Comparison of ENCODE assay signal across 22 mouse cellular contexts in genomic region chr10:86781641-86782040, GRCm38 (mm10). TPM values are rescaled to one million over a fixed set of nuclear protein-coding genes. Genes with fewer than 3 reads are reported as not detected.
DNase-seq lines count a peak whose midpoint lies in the region; ATAC-seq lines count a peak whose summit lies in the region.
"Had no signal": no experiment of that assay in that cellular context is flagged by ENCODE, and none has a peak within 500 bp of the region (broad histone marks: within the 10 kb centered on the region; RNA-seq: fewer than 3 reads in every experiment).

No protein-coding gene starts in this region.

- H3K36me3 ChIP-seq in heart, embryonic 16.5 days (ENCODE audit: control insufficient read depth, insufficient read depth): no peaks in the 10 kb centered on the region
- H3K36me3 ChIP-seq in neural tube, embryonic 13.5 days: no peaks in the 10 kb centered on the region

- 0 out of 2 replicates have a peak overlapping the region, but pooled peaks have one; percentile 25 for H3K4me2 ChIP-seq in heart, embryonic 16.5 days (ENCODE audit: low read depth, low read length)
- H3K4me2 ChIP-seq in neural tube, embryonic 13.5 days: peak overlapping the region; percentile 90

- no peaks in the 10 kb centered on the region for H3K9me3 ChIP-seq in heart, embryonic 16.5 days (replicated peaks; ENCODE audit: control insufficient read depth, low read length)
- no peaks in the 10 kb centered on the region for H3K9me3 ChIP-seq in neural tube, embryonic 13.5 days

- H3K27ac ChIP-seq in heart, embryonic 16.5 days (ENCODE audit: low read length): no peak overlapping the region
- no peak overlapping the region for H3K27ac ChIP-seq in neural tube, embryonic 13.5 days (replicated peaks)
- H3K27ac ChIP-seq: liver, embryonic 14.5 days had no signal

- no peak overlapping the region for H3K4me3 ChIP-seq in heart, embryonic 16.5 days (ENCODE audit: low read length)
- no peak overlapping the region for H3K4me3 ChIP-seq in neural tube, embryonic 13.5 days

- H3K9ac ChIP-seq in heart, embryonic 16.5 days (ENCODE audit: low read length): 0 out of 2 replicates have a peak overlapping the region, but pooled peaks have one; percentile 2
- peak overlapping the region; percentile 34; the same call in 1 of the 2 replicates for H3K9ac ChIP-seq in neural tube, embryonic 13.5 days
- H3K9ac ChIP-seq: liver, embryonic 14.5 days had no signal

- DNase-seq in adrenal gland, adult (ENCODE audit: inconsistent age in 2 of 2, low spot score in 1 of 2): peak; percentile 13 to 48
- no peak for DNase-seq in adrenal gland, postnatal 4 days (ENCODE audit: low spot score in 2 of 2)
- DNase-seq in heart, postnatal 25 days (ENCODE audit: low spot score): no peak
- no peak for DNase-seq in neural tube, embryonic 10.5 days (ENCODE audit: extremely low spot score, low spot score)
- no peak for DNase-seq in kidney, adult 18-20 months
- DNase-seq in adrenal gland, postnatal 10 days: no peak
- DNase-seq: cerebellum, postnatal 14 days; kidney, adult 8-10 months; kidney, postnatal 4 days; layer of hippocampus, postnatal 36 days; left cerebral cortex, postnatal 4 days; lung, postnatal 10 days; right cerebral cortex, adult 18-20 months; thymus, postnatal 4 days had no signal

- no peaks in the 10 kb centered on the region for H3K27me3 ChIP-seq in heart, embryonic 16.5 days (ENCODE audit: control insufficient read depth, insufficient read depth, low read length)
- peaks cover 14% of the 10 kb centered on the region for H3K27me3 ChIP-seq in neural tube, embryonic 13.5 days
- H3K27me3 ChIP-seq: CH12.LX had no signal

- intact Hi-C loops in heart, postnatal 25 days (cut with DNase I): loop anchor here (5.0 kb wide), 2 partner anchors 36 to 1599 kb away; no protein-coding TSS in a partner anchor

- ATAC-seq in heart, embryonic 16.5 days (replicated peaks; ENCODE audit: extremely low read depth, insufficient read depth, low FRiP score): no peak
- no peak for ATAC-seq in neural tube, embryonic 13.5 days (ENCODE audit: low read depth)
- ATAC-seq: activated CD4-positive, CD25-positive, alpha-beta regulatory T cell, adult 4 months had no signal

- H3K4me1 ChIP-seq in heart, embryonic 16.5 days (ENCODE audit: control insufficient read depth, insufficient read depth, low read length): peaks cover 32% of the 10 kb centered on the region
- H3K4me1 ChIP-seq in neural tube, embryonic 13.5 days (replicated peaks): peaks cover 42% of the 10 kb centered on the region

- WGBS in heart, embryonic 16.5 days: 61% methylated on average over 5 of the region's 5 CpGs
- 44% methylated on average over 5 of the region's 5 CpGs for WGBS in neural tube, embryonic 13.5 days

RNA-seq across cellular contexts. Expression of gene Nt5dc3, which starts 2.8 kb away (rescaled TPM):
- 10 to 100 TPM; 23.4 to 25.5 TPM for total RNA-seq in adrenal gland, postnatal 4 days (2021)
- polyA plus RNA-seq in heart, embryonic 16.5 days (2015; fragmentation: Nextera tagmentation; extraction: Ambion mirVana): 4.8 and 5.0 TPM in 2 replicates
- total RNA-seq in heart, postnatal 25 days (2021): 10 to 100 TPM; 30.2 to 36.5 TPM
- 7.3 and 7.7 TPM in 2 replicates for polyA plus RNA-seq in neural tube, embryonic 13.5 days (2015; fragmentation: Nextera tagmentation; extraction: Ambion mirVana)
- total RNA-seq in adrenal gland, postnatal 10 days (2021): 10 to 100 TPM; 17.4 to 21.4 TPM

RNA-seq across cellular contexts. Expression of gene Gm49358, which starts 17.9 kb away (rescaled TPM):
- total RNA-seq in adrenal gland, postnatal 4 days (2021): 1 to 10 TPM; 4.8 to 6.2 TPM
- polyA plus RNA-seq in heart, embryonic 16.5 days (2015; fragmentation: Nextera tagmentation; extraction: Ambion mirVana): not detected in 2 replicates
- 10 to 100 TPM; 12.5 to 13.9 TPM for total RNA-seq in heart, postnatal 25 days (2021)
- not detected in 2 replicates for polyA plus RNA-seq in neural tube, embryonic 13.5 days (2015; fragmentation: Nextera tagmentation; extraction: Ambion mirVana)
- total RNA-seq in adrenal gland, postnatal 10 days (2021): 1 to 10 TPM; 7.5 to 7.8 TPM
- total RNA-seq: hematopoietic stem cell, adult 5-6 weeks; monocyte, adult 5-6 weeks had no signal
- polyA plus RNA-seq: activated CD4-positive, CD25-positive, alpha-beta regulatory T cell, adult 4 months; liver, embryonic 14.5 days; testis, adult 2 months had no signal

Comparison
In these comparisons a context has a peak if more than half of its experiments do, and no peak if none do; other contexts are left out.
1. DNase-seq: peak in adrenal gland, adult (2 of 2); none in adrenal gland, postnatal 4 days (0 of 2), heart, postnatal 25 days (single experiment), neural tube, embryonic 10.5 days (single experiment), kidney, adult 18-20 months (single experiment) and adrenal gland, postnatal 10 days (single experiment).